Mouse (Mus musculus): ENCODE measurements around the gene Tas2r118. TPM values are rescaled to one million over a fixed set of nuclear protein-coding genes. Genes with fewer than 3 reads are reported as not detected.

The Tas2r118 gene
- polyA plus RNA-seq, 1 experiment from 2014 or later, result not detected

DNA sequence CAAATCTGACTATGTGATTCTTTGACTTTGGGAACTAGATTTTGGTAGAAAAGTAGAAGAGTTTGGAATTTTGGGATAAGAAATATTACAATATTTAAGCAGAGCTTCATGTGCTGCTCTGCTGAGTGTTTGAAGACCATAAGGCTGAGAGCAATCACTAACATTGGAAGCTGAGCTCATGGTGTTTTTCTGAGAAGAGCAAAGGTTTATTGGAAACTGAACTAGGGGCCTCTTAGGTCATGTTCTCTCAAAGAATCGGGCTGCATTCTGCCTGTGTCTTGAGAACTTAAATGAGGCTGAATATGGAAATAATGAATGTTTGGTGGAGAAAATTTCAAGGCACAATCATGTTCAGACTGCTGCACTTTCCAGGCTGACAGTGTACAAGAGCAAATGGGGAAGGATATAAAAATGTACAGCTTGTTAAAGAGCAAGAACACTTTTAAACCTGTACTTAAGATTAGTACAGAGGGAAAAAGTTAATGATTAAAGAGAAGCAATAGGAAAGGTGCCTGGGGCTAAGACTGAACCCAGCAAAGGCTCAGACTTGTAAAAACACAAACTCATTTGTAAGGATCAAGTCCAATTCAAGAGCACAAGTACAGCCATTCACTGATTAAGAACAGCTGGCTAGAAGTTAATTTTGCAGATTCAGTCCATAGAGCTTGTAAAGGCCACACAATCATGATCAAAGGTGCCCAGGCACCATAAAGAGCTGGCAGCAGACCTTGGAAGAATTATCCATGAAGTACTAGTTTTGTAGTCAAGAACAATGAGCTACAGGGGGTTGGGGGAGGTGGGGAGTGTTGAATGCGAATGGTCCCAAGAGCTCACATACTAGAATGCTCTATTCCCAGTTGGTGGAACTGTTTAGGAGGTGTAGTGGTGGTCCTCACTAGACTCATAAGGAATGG, 31.0 kb downstream of the Tas2r118 start:
- Histone ChIP-seq H3K9ac (ENCODE audit: low read length) (no peak overlapping the region), H3K27ac (ENCODE audit: low read length) (no peak overlapping the region), H3K27me3 (ENCODE audit: control insufficient read depth, insufficient read depth, low read length) (no peaks in the 10 kb centered on the region), H3K4me2 (ENCODE audit: low read depth, low read length) (no peak overlapping the region), H3K4me3 (ENCODE audit: low read length) (no peak overlapping the region), H3K9me3 (replicated peaks; ENCODE audit: control insufficient read depth, low read length) (no peaks in the 10 kb centered on the region), H3K4me1 (ENCODE audit: control insufficient read depth, insufficient read depth, low read length) (no peaks in the 10 kb centered on the region), H3K36me3 (ENCODE audit: control insufficient read depth, insufficient read depth) (no peaks in the 10 kb centered on the region)
- ATAC-seq (replicated peaks; ENCODE audit: extremely low read depth, insufficient read depth, low FRiP score), result no peak
- WGBS, result 75% methylated on average over 2 of the region's 2 CpGs

DNA sequence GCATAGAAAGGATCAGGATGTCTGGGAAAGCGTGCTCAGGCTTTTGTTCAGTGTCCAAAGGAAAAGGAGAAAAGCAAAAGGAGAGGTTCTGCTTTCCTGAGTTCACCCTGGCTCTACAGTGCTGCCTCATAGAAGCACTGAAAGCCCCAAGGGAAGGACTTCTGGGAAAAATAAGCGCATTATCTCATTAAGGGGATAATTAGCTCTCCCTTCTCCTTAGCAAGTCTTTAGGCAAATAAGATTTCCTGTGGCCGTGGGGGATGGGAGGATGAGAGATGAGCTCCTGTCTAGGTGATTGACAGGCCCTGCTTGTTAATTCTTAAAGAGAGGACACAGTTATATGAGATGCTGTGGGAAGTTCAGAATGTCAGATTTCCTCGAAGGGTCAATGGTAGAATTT, 33.4 kb downstream of the Tas2r118 start:
- no peak overlapping the region for H3K27ac ChIP-seq (ENCODE audit: low read length)
- no peaks in the 10 kb centered on the region for H3K27me3 ChIP-seq (ENCODE audit: control insufficient read depth, insufficient read depth, low read length)
- H3K36me3 ChIP-seq (ENCODE audit: control insufficient read depth, insufficient read depth), result no peaks in the 10 kb centered on the region
- H3K4me2 ChIP-seq (ENCODE audit: low read depth, low read length), result no peak overlapping the region
- ATAC-seq (replicated peaks; ENCODE audit: extremely low read depth, insufficient read depth, low FRiP score), result no peak
- no peaks in the 10 kb centered on the region for H3K4me1 ChIP-seq (ENCODE audit: control insufficient read depth, insufficient read depth, low read length)
- H3K9me3 ChIP-seq (replicated peaks; ENCODE audit: control insufficient read depth, low read length), result no peaks in the 10 kb centered on the region
- no peak overlapping the region for H3K9ac ChIP-seq (ENCODE audit: low read length)
- WGBS, result 59% methylated on average over 4 of the region's 4 CpGs
- H3K4me3 ChIP-seq (ENCODE audit: low read length), result no peak overlapping the region

DNA sequence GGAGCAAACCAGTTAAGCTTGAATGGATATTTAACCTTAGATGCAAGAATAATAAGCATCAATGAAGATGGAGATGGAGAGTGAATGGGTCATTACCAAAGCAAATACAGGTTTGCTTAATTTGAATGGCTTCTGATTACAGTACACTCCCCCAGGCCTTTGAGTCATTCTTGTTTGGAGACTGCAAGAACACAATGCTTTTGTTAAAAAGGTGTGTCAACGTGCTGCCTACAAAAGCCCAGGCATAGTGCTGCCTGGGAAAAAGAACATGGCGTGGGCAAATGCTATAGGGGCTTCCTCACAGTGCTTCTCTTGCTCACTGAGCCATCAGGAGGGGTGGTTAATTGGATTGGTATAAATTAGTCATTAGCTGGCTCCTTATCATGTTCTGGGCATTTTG, 46.1 kb downstream of the Tas2r118 start:
- 56% methylated on average over 2 of the region's 2 CpGs for WGBS
- H3K27me3 ChIP-seq (ENCODE audit: control insufficient read depth, insufficient read depth, low read length), result no peaks in the 10 kb centered on the region
- H3K4me3 ChIP-seq (ENCODE audit: low read length), result no peak overlapping the region
- H3K9ac ChIP-seq (ENCODE audit: low read length), result no peak overlapping the region
- H3K4me1 ChIP-seq (ENCODE audit: control insufficient read depth, insufficient read depth, low read length), result no peaks in the 10 kb centered on the region
- H3K27ac ChIP-seq (ENCODE audit: low read length), result no peak overlapping the region
- H3K36me3 ChIP-seq (ENCODE audit: control insufficient read depth, insufficient read depth), result no peaks in the 10 kb centered on the region
- no peak overlapping the region for H3K4me2 ChIP-seq (ENCODE audit: low read depth, low read length)
- ATAC-seq (replicated peaks; ENCODE audit: extremely low read depth, insufficient read depth, low FRiP score), result no peak
- H3K9me3 ChIP-seq (replicated peaks; ENCODE audit: control insufficient read depth, low read length), result no peaks in the 10 kb centered on the region

Other genes with a start within 250 kb of the Tas2r118 start
- 1.1 and 1.3 TPM in 2 replicates for gene Cadps2, start 130.6 kb downstream of the Tas2r118 start, polyA plus RNA-seq (2015; fragmentation: Nextera tagmentation; extraction: Ambion mirVana)
- 0.07 and 0.51 TPM in 2 replicates for gene Slc13a1, start 198.0 kb upstream of the Tas2r118 start, polyA plus RNA-seq (2015; fragmentation: Nextera tagmentation; extraction: Ambion mirVana)

All from heart, embryonic 16.5 days (tissue).